Mouse (Mus musculus): Measurements from ENCODE around the gene Pde4d.

Pde4d gene

GRCm38 (mm10) chr13:109802201-109802600 is 1352.5 kb downstream of the Pde4d start:
- DNase-seq = no peak

- no peak for DNase-seq
Measured at GRCm38 (mm10) chr13:109806193-109806966, 1356.6 kb downstream of the Pde4d start.

GRCm38 (mm10) chr13:109807036-109807435 is 1357.3 kb downstream of the Pde4d start:
- no peak for DNase-seq

- DNase-seq = no peak
Measured at GRCm38 (mm10) chr13:109807446-109807845, 1357.7 kb downstream of the Pde4d start.

- DNase-seq = no peak
Measured at GRCm38 (mm10) chr13:109808039-109808438, 1358.3 kb downstream of the Pde4d start.

GRCm38 (mm10) chr13:109808946-109809345 is 1359.2 kb downstream of the Pde4d start:
- DNase-seq = no peak

GRCm38 (mm10) chr13:109809646-109810045 is 1359.9 kb downstream of the Pde4d start:
- no peak for DNase-seq

- DNase-seq = no peak
Measured at GRCm38 (mm10) chr13:109813924-109814323, 1364.2 kb downstream of the Pde4d start.

GRCm38 (mm10) chr13:109819071-109819470 is 1369.3 kb downstream of the Pde4d start:
- no peak for DNase-seq

- no peak for DNase-seq
Measured at GRCm38 (mm10) chr13:109820141-109820540, 1370.4 kb downstream of the Pde4d start.

- DNase-seq = no peak
Measured at GRCm38 (mm10) chr13:109820866-109821265, 1371.1 kb downstream of the Pde4d start.

GRCm38 (mm10) chr13:109821725-109822412 is 1372.1 kb downstream of the Pde4d start:
- DNase-seq = peak; percentile 25

- peak; percentile 96 for DNase-seq
Measured at GRCm38 (mm10) chr13:109822413-109823298, 1372.9 kb downstream of the Pde4d start.

- peak; percentile 54 for DNase-seq
Measured at GRCm38 (mm10) chr13:109823307-109824031, 1373.7 kb downstream of the Pde4d start.

GRCm38 (mm10) chr13:109825891-109826290 is 1376.1 kb downstream of the Pde4d start:
- no peak for DNase-seq

- DNase-seq = no peak
Measured at GRCm38 (mm10) chr13:109827341-109827740, 1377.6 kb downstream of the Pde4d start.

- no peak for DNase-seq
Measured at GRCm38 (mm10) chr13:109827909-109828308, 1378.2 kb downstream of the Pde4d start.

GRCm38 (mm10) chr13:109829444-109829843 is 1379.7 kb downstream of the Pde4d start:
- DNase-seq = no peak

GRCm38 (mm10) chr13:109834935-109835334 is 1385.2 kb downstream of the Pde4d start:
- DNase-seq = no peak

GRCm38 (mm10) chr13:109837453-109837852 is 1387.7 kb downstream of the Pde4d start:
- peak; percentile 20 for DNase-seq

GRCm38 (mm10) chr13:109837921-109838320 is 1388.2 kb downstream of the Pde4d start:
- DNase-seq = no peak

GRCm38 (mm10) chr13:109840251-109840650 is 1390.5 kb downstream of the Pde4d start:
- DNase-seq = no peak
